Mouse (Mus musculus) left cerebral cortex, postnatal 36 days (tissue): ENCODE results near the gene Radil. TPM values are rescaled to one million over a fixed set of nuclear protein-coding genes. Genes with fewer than 3 reads are reported as not detected.

Experiments used
- DNase-seq, 2 experiments: peaks; one replicate each; pipeline ENCODE4 v3.0.0; 2021 to 2022; ENCODE audit warnings: low spot score in 2 of 2, mixed read lengths in 1 of 2
- intact Hi-C: fragments of 180-260 bp; cut with DNase I; formaldehyde crosslinking; loops from one replicate; pipeline ENCODE4 v1.15.1; 2025
- total RNA-seq, 2 experiments: library from RNA; stranded (reverse); gene quantifications; 2 replicates each; pipeline ENCODE4 v1.2.3; 2021

The Radil gene
- total RNA-seq, 2 experiments from 2014 or later = 13.0 to 21.2 TPM

DNA sequence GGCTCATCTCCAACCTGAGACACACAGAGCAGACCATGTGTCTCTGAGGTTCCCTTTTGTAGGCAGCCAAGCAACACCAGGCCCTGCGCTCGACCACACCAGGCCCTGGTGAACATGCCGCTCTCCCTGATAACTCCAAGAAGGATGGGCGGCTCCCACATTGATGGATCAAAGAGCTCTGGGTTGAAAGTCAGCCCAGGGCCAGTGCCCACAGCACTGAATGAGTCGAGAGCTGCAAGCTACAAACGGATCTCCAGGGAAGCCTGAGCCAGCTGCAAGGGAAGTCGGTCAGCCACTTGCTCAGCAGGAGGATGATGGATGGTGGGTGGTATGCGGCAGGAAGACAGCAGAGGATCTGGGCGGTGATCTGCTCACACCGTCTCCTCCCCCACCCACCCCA is 93.6 kb downstream of the Radil start:
- intact Hi-C loops = no loop called here
- DNase-seq = peak in 1 of 2 experiments; percentile 55

DNA sequence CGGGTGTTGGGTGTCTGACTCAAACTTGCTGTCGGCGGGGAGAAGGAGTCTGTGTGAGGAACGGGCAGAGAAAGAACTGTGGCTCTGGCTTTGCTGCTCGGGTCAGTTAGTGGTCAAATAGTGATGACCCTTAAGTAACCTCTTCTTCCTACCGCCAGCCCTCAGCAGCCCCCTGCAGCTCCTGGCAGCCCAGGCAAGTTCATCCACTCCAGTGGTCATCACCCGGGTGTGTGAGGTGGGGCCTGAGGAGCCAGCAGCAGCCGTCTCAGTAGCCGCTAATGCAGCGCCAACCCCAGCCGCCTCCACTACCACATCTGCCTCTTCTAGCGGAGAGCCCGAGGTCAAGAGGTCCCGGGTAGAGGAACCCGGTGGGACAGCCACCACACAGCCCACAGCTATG is 94.6 kb downstream of the Radil start:
- intact Hi-C loops = no loop called here
- no peak for DNase-seq

DNA sequence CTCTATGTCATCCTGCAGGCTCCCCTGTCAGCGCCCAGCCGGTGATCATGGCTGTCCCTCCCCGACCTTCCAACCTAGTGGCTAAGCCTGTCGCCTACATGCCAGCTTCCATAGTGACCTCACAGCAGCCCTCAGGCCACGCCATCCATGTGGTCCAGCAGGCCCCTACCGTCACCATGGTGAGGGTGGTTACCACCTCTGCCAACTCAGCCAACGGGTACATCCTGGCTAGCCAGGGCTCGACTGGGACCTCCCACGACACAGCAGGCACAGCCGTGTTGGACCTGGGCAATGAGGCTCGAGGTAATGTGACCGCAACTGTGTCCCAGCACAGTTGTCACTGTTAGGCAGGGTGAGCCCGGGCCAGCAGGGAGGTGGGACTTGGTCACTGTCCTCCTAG is 97.2 kb downstream of the Radil start:
- intact Hi-C loops = no loop called here

GRCm38 (mm10) chr5:142451759-142452158 is 99.1 kb downstream of the Radil start:
- DNase-seq = no peak
- intact Hi-C loops = no loop called here

More for the DNA sequence above, 97.2 kb downstream of the Radil start:
- no peak for DNase-seq

DNA sequence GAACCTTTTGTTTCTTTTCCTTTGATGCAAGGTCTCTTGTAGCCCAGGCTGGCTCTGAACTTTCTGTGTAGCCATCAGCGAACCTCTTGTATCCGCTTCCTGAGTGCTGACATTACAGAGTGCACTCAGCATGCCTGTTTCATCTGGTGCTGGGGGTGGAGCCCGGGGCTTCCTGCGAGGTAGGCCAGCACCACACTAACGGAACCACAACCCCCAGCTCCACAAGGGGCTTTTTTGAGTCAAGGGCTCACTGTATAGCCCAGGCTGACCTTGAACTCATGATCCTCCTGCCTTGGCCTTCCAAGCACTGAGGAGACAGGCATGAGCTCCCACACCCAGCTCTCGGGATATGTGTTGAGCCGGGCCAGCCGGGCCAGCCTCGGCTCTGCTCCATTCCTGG is 100.1 kb downstream of the Radil start:
- no peak for DNase-seq
- intact Hi-C loops = no loop called here

DNA sequence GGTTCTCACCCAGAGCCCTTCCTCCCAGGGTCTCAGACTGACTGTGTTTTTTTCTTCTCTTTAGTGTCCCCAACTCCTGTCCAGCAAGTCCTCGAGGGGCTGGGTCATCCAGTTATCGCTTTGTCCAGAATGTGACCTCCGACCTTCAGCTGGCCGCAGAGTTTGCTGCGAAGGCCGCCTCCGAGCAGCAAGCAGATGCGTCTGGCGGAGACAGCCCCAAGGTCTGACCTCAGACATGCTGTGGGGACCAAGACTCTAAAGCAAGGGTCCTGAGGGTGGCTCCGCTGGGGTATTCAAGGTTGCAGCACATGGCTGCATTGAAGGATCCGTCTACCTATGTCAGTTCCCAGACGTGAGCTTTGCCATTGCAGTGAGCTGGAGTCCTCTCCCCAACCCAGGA is 102.3 kb downstream of the Radil start:
- DNase-seq = no peak
- intact Hi-C loops = loop anchor here (2.0 to 10.0 kb wide), 2 partner anchors 82 to 1604 kb away; no protein-coding TSS in a partner anchor

GRCm38 (mm10) chr5:142448076-142448475 is 102.8 kb downstream of the Radil start:
- intact Hi-C loops = loop anchor here (2.0 to 10.0 kb wide), 2 partner anchors 81 to 1603 kb away; no protein-coding TSS in a partner anchor
- DNase-seq = peak; percentile 84 to 89

DNA sequence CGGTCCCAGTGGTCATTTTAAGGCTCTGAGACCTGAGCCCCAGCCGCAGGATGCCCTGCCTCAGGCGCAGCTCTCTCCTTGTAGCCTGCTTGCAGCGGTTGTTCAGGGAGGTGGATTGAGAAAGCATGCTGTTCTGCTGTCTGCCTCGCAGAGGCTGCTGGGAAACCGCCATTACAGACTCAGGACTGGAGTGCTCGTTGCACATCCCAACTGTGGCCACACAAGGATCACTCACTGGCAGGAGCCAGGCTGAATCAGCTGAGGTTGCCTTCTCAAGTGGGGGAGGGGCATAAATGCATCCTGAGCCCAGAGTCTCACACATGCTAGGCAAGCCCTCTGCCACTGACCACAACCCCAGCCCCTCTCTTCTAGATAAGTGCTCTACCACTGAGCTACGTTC is 105.2 kb downstream of the Radil start:
- DNase-seq = no peak
- intact Hi-C loops = loop anchor here (1.0 to 10.0 kb wide), 2 partner anchors 43 to 1601 kb away; no protein-coding TSS in a partner anchor

DNA sequence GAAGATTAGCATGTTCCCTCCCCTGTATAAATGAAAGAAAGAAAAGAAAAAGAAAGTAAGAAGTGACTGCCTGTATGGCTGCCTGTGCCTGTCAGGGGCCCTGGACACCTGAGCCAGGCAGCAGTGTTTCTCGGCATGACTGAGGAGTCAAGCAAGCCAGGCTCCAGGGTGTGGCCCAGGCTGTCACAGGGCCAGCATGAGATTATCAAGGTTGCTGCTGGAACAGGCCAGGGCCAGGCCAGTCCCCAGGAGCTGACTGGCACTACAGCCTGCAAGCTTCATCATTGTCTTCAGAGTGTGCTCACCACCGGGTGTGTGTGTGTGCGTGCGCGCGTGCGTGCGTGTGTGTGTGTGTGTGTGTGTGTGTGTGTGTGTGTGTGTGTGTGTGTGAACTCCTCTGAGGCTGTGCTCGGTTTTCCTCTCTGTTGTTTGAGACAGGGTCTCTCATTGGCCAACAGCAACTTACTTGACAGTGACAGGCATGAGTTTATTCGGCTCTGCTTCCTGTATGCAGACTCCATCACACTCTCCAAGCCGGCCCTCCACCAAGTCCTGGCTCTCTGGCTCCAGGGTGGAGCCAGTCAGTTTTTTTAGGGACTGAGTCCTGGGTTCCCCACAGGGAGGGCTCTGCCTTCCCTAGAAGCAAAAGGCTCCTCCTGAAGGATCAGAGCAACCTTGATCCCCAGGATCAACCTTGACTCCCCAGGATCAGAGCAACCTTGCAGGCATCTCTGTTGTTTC is 105.9 kb downstream of the Radil start:
- intact Hi-C loops = loop anchor here (1.0 to 10.0 kb wide), 2 partner anchors 43 to 1600 kb away; no protein-coding TSS in a partner anchor
- DNase-seq = no peak

- intact Hi-C loops = loop anchor here (10.0 kb wide), 1 partner anchor 1599 kb away; no protein-coding TSS in a partner anchor
- DNase-seq = no peak
These were observed 106.9 kb downstream of the Radil start for GRCm38 (mm10) chr5:142443994-142444393.

GRCm38 (mm10) chr5:142443514-142443913 is 107.4 kb downstream of the Radil start:
- intact Hi-C loops = loop anchor here (10.0 kb wide), 1 partner anchor 1599 kb away; no protein-coding TSS in a partner anchor
- no peak for DNase-seq

- intact Hi-C loops = loop anchor here (10.0 kb wide), 1 partner anchor 1597 kb away; no protein-coding TSS in a partner anchor
- no peak for DNase-seq
These were observed 108.9 kb downstream of the Radil start for GRCm38 (mm10) chr5:142442045-142442440.

GRCm38 (mm10) chr5:142441332-142442044 is 109.4 kb downstream of the Radil start:
- DNase-seq = no peak
- intact Hi-C loops = loop anchor here (10.0 kb wide), 1 partner anchor 1597 kb away; no protein-coding TSS in a partner anchor

DNA sequence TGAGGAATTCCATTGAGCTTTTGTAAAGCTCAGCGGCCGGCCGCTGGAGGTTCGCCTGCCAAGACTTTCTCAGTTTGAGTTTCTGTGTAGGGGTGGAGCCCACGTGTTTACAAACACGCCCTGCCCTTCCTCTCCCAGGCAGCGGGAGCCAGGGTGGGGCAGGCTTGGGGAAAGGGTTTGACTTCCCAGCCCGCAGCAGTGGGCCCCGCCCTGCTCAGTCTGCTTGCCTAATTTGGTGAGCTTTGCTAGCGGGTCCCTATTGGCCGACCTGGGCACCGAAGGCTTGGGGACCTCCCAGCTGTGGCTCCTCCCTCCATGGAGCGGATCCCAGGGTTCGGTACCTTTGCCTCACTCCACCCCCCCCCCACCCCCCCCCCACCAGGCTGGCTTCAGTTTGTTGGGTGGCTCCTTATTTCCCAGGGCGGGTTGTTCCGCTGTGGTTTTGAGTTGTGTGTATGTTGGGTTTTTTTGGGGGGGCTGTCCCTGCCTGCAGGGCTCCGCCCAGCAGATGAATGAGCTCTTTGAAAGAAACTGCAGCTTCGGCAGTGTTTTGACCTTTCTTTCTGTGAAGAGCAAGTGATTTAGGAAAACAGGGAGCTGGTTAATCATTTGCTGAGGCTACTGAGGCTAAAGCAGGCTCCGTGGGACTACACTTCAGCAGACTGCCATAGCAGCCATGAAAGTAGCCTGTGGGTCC is 110.3 kb downstream of the Radil start:
- peak; percentile 50 to 68 for DNase-seq
- intact Hi-C loops = loop anchor here (10.0 kb wide), 1 partner anchor 1596 kb away; no protein-coding TSS in a partner anchor

DNA sequence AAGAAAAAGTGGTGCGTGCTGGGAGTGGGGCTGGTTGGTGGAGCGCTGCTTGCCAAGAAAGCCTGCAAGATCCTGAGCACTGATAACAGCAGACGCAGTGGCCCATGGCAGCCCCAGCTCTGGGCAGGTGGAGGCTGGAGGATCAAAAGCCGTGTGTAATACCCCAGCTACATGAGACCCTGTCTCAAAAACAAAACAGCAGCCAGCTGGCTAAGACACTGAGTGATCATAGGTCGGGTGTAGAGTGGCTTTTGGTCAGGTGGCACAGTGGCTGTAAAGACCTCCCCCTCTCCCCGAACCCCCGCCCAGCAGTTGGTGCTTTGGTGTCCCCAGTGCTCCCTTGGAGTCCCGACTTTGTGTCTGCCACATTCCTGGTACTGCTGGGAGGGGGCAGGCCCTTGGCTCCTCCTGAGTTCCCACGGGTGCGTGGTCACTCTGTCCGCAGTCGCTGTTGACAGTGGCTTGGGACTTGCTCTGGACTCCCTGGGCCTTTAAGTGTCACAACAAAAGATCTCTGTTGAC is 110.9 kb downstream of the Radil start:
- intact Hi-C loops = loop anchor here (10.0 kb wide), 1 partner anchor 1595 kb away; no protein-coding TSS in a partner anchor

GRCm38 (mm10) chr5:142438380-142438938 is 112.4 kb downstream of the Radil start:
- intact Hi-C loops = no loop called here
- peak; percentile 67 to 74 for DNase-seq

More for the DNA sequence above, 110.9 kb downstream of the Radil start:
- no peak for DNase-seq

- no peak for DNase-seq
- intact Hi-C loops = no loop called here
These were observed 115.2 kb downstream of the Radil start for GRCm38 (mm10) chr5:142435736-142436135.
